Mouse (Mus musculus): ENCODE measurements at regions not wholly inside any gene's neighbourhood (a gene's known extent, or its start where the extent isn't known, plus 50 kb on each side); places are given as distances from the start of the nearest gene placed in this dataset.
A peak's percentile ranks its signal among the peaks of the same experiment; 100 is the strongest.

DNA sequence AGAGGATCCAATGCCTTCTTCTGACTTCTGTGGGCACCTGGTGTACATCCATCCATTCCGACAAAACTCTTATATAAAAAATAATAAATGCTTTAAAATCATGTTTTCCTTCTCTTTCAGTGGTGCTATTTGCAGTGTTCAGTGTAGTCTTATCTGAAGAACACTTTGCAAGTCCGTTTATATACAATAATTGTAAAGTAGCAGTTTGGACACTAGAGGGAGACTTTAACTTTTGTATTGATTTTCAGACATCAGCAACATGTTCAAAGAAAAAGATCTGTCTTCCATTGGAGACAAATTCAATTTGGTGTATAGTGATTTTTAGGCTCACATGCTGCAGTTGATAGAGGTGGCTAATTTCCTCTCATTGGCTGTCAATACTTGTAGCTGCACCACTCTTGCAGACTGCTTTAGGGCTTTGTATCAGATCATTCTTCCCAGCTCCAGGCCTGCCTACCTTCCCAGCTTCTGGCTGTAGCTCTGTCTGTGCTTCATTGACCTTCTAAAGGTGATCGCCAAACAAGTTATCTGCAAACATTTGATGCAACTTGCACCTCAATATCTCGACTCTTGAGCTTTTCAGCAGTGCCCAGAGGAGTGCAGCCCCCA, 74.8 kb upstream of the Sult1c1 start:
- no peak overlapping the region for H3K27ac ChIP-seq
- H3K4me3 ChIP-seq: no peak overlapping the region
- intact Hi-C loops (cut with DNase I): no loop called here
- TF ChIP-seq CTCF (IDR thresholded peaks at IDR 0.05): peak; percentile 17; the same call in 1 of the 2 replicates
- no peak for DNase-seq

DNA sequence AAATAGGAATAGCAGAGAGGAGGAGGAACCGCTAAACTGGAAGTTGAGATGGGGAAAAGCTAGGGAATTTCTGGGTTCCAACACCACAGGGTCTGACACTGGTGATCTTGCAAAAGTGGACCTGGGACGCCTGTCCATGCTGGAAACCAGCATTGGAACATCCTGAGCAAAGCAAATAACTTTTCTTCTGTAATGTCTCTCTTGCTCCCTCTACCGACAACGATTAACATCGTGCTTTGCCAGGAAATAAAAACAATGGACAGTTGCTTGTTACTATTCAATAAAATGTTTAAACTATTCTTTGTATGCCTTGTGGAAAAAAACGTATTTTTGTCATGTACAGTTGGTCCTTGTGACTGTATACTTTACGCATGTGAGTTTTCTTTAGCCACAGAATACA, 70.8 kb upstream of the Sult1c1 start:
- no peak overlapping the region for H3K4me3 ChIP-seq

More for the DNA sequence above, 70.8 kb upstream of the Sult1c1 start:
- no peak overlapping the region for H3K27ac ChIP-seq
- DNase-seq: no peak
- intact Hi-C loops (cut with DNase I): no loop called here
- peak; percentile 9; the same call in 1 of the 2 replicates for TF ChIP-seq CTCF (IDR thresholded peaks at IDR 0.05)
